ENCODE assay signal across 24 mouse cellular contexts in genomic region chr5:23697457-23697856, GRCm38 (mm10).
"Had no signal": no experiment of that assay in that cellular context is flagged by ENCODE, and none has a peak within 500 bp of the region (broad histone marks: within the 10 kb centered on the region; RNA-seq: fewer than 3 reads in every experiment).

No protein-coding gene starts in this region.

- H3K27ac ChIP-seq: hindbrain, embryonic 13.5 days; hindbrain, embryonic 15.5 days; hindbrain, postnatal 0 days; kidney, embryonic 15.5 days; kidney, postnatal 0 days; limb, embryonic 10.5 days; limb, embryonic 12.5 days; liver, embryonic 13.5 days; liver, embryonic 15.5 days had no signal

- H3K9ac ChIP-seq: heart, embryonic 12.5 days; hindbrain, embryonic 13.5 days; hindbrain, embryonic 15.5 days; kidney, embryonic 15.5 days; limb, embryonic 12.5 days; liver, embryonic 13.5 days; liver, embryonic 15.5 days; liver, postnatal 0 days had no signal

- H3K4me3 ChIP-seq: heart, embryonic 12.5 days; hindbrain, embryonic 13.5 days; hindbrain, embryonic 15.5 days; kidney, embryonic 15.5 days; limb, embryonic 10.5 days; limb, embryonic 12.5 days; liver, embryonic 13.5 days; liver, embryonic 15.5 days had no signal

- H3K4me1 ChIP-seq: heart, embryonic 12.5 days; hindbrain, embryonic 13.5 days; hindbrain, embryonic 15.5 days; kidney, embryonic 15.5 days; limb, embryonic 10.5 days; limb, embryonic 12.5 days; liver, embryonic 13.5 days; liver, embryonic 15.5 days had no signal

- H3K4me2 ChIP-seq: heart, embryonic 12.5 days; hindbrain, embryonic 13.5 days; hindbrain, embryonic 15.5 days; kidney, embryonic 15.5 days; limb, embryonic 12.5 days; liver, embryonic 11.5 days; liver, embryonic 13.5 days; liver, embryonic 15.5 days had no signal

- DNase-seq: gastrocnemius, postnatal 14 days; gastrocnemius, postnatal 36 days; heart, adult 18-20 months; heart, postnatal 10 days; kidney, adult 11 months; kidney, adult 2 months; kidney, adult 9 months; kidney, postnatal 14 days; kidney, postnatal 36 days; layer of hippocampus, adult 9-11 months; layer of hippocampus, postnatal 36 days; liver; liver, embryonic 13.5 days; liver, postnatal 0 days had no signal

- H3K27me3 ChIP-seq: heart, embryonic 12.5 days; hindbrain, embryonic 13.5 days; hindbrain, embryonic 15.5 days; kidney, embryonic 15.5 days; limb, embryonic 12.5 days; liver, embryonic 13.5 days; liver, embryonic 15.5 days had no signal
